Mouse (Mus musculus): ENCODE measurements around the gene Tsnax.

The Tsnax gene

GRCm38 (mm10) chr8:125012695-125013627 lies at the start of gene Tsnax:
Gene Tsnax, plus strand, starts transcription at chr8:125012997.
- DNase-seq (ENCODE audit: low read depth, low spot score), result peak; percentile 37

- no peak for DNase-seq (ENCODE audit: low read depth, low spot score)
Observed at GRCm38 (mm10) chr8:124963246-124963645, 49.6 kb upstream of the Tsnax start.

- DNase-seq (ENCODE audit: low read depth, low spot score), result no peak
Observed at GRCm38 (mm10) chr8:124964966-124965365, 47.8 kb upstream of the Tsnax start.

- no peak for DNase-seq (ENCODE audit: low read depth, low spot score)
Observed at GRCm38 (mm10) chr8:124970312-124970933, 42.4 kb upstream of the Tsnax start.

GRCm38 (mm10) chr8:124973221-124973620 lies 39.6 kb upstream of the Tsnax start:
- DNase-seq (ENCODE audit: low read depth, low spot score), result no peak

- no peak for DNase-seq (ENCODE audit: low read depth, low spot score)
Observed at GRCm38 (mm10) chr8:124974254-124974653, 38.5 kb upstream of the Tsnax start.

- DNase-seq (ENCODE audit: low read depth, low spot score), result no peak
Observed at GRCm38 (mm10) chr8:124976211-124976610, 36.6 kb upstream of the Tsnax start.

GRCm38 (mm10) chr8:124978026-124978425 lies 34.8 kb upstream of the Tsnax start:
- DNase-seq (ENCODE audit: low read depth, low spot score), result no peak

GRCm38 (mm10) chr8:124980036-124980435 lies 32.8 kb upstream of the Tsnax start:
- no peak for DNase-seq (ENCODE audit: low read depth, low spot score)

GRCm38 (mm10) chr8:124980828-124981227 lies 32.0 kb upstream of the Tsnax start:
- no peak for DNase-seq (ENCODE audit: low read depth, low spot score)

GRCm38 (mm10) chr8:124990923-124991667 lies 21.7 kb upstream of the Tsnax start:
- DNase-seq (ENCODE audit: low read depth, low spot score), result no peak

GRCm38 (mm10) chr8:124991668-124991926 lies 21.2 kb upstream of the Tsnax start:
- no peak for DNase-seq (ENCODE audit: low read depth, low spot score)

- no peak for DNase-seq (ENCODE audit: low read depth, low spot score)
Observed at GRCm38 (mm10) chr8:124995776-124996175, 17.0 kb upstream of the Tsnax start.

- DNase-seq (ENCODE audit: low read depth, low spot score), result no peak
Observed at GRCm38 (mm10) chr8:125024085-125024484, 11.3 kb downstream of the Tsnax start.

- peak; percentile 28 for DNase-seq (ENCODE audit: low read depth, low spot score)
Observed at GRCm38 (mm10) chr8:125027211-125027610, 14.4 kb downstream of the Tsnax start.

- no peak for DNase-seq (ENCODE audit: low read depth, low spot score)
Observed at GRCm38 (mm10) chr8:125028841-125029240, 16.0 kb downstream of the Tsnax start.

GRCm38 (mm10) chr8:125031276-125031675 lies 18.5 kb downstream of the Tsnax start:
- no peak for DNase-seq (ENCODE audit: low read depth, low spot score)

- DNase-seq (ENCODE audit: low read depth, low spot score), result peak; percentile 78
Observed at GRCm38 (mm10) chr8:125034669-125035068, 21.9 kb downstream of the Tsnax start.

- no peak for DNase-seq (ENCODE audit: low read depth, low spot score)
Observed at GRCm38 (mm10) chr8:125037081-125037480, 24.3 kb downstream of the Tsnax start.

GRCm38 (mm10) chr8:125038731-125039130 lies 25.9 kb downstream of the Tsnax start:
- no peak for DNase-seq (ENCODE audit: low read depth, low spot score)

GRCm38 (mm10) chr8:125040587-125041375 lies 28.0 kb downstream of the Tsnax start:
- DNase-seq (ENCODE audit: low read depth, low spot score), result no peak

GRCm38 (mm10) chr8:125041496-125041895 lies 28.7 kb downstream of the Tsnax start:
- DNase-seq (ENCODE audit: low read depth, low spot score), result peak; percentile 6

Measured in 3T3-L1 (cell line).